Mouse (Mus musculus): ENCODE measurements around the gene Muc13. TPM values are rescaled to one million over a fixed set of nuclear protein-coding genes. Genes with fewer than 3 reads are reported as not detected.

The Muc13 gene
- not detected for polyA plus RNA-seq (2014; fragmentation: Illumina TruSeq; extraction: RNeasy Lipid Tissue Mini Kit (QIAGEN cat#74804); ENCODE audit: low read depth, low replicate concordance)

DNA sequence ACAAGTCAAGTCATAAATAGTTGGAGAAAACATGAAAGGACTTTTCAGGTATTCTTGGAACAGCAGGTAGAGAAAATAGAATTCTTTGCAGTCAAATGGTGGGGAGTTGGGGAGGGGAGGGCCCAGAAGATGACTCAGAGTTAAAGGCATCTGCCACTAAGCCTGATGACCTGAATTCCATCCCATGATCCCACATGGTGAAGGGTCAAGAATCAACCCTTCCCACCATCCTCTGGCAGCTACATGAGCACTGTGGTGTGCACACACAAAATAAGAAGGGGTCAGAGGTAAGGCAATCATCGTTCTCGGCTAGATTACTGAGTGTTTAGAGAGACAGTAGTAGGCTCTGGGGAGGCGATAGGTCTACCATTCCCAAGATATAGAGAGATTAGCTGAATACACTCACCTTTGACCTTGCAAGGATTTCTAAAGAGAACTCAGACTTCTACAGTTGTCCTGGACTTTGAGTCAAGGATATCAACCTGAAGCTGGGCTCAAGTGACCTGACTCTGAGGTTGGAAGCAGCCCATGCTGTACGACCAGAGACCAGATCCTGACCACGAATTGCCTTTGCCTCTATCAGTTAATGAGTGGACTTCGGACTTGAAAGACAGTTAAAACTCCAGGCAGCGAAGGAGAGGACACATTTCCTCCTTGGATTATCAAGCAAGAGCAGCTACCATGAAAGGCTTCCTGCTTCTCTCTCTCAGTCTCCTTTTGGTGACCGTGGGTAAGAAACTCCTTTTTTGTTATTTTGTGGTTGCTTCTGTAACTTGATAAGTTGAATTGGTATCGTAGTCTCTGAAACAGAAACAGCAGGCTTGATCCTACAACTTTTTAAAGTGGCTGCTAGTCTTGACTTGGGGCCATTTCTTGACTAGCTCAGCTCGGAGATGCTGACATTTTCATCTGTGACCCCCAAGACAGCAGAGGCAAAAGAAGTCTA lies at the start of gene Muc13:
TSS of gene Muc13 (plus strand) at position 192 of the 946 bp plus-strand sequence.

DNA sequence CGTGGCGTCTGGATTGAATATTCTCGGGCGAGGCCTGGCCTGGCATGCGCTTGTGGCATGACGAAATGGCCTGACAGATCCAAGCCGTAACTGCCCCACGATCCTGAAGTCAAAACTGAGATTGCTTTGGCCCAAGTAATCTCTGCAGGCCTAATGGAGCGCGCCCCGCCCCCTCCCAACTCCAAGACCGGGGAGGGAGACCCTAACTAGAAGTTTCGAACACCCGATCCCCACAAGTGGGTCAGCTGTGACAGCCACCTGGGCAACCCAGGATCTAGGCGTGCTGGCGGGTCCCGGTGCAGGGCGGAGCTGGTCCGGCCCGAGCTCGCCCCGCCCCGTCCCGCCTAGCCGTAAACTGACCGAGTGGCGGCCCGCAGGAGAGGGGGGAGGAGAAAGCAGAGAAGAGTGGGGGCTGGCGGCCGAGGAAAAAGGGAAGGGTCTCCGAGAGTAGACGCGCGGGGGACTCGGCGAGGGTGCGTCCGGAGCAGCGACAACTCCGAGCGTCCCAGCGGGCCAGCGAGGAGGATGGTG lies 35.5 kb downstream of the Muc13 start, which contains the start of gene Itgb5:
TSS of gene Itgb5 (plus strand) at position 365 of the 531 bp plus-strand sequence.

Other genes with a start within 250 kb of the Muc13 start
- gene Heg1, start 109.7 kb upstream of the Muc13 start, polyA plus RNA-seq (2014; fragmentation: Illumina TruSeq; extraction: RNeasy Lipid Tissue Mini Kit (QIAGEN cat#74804); ENCODE audit: low read depth, low replicate concordance) = 40.7 TPM
- 65.6 TPM for gene Itgb5, start 35.6 kb downstream of the Muc13 start, polyA plus RNA-seq (2014; fragmentation: Illumina TruSeq; extraction: RNeasy Lipid Tissue Mini Kit (QIAGEN cat#74804); ENCODE audit: low read depth, low replicate concordance)
- 5.5 TPM for gene Umps, start 173.0 kb downstream of the Muc13 start, polyA plus RNA-seq (2014; fragmentation: Illumina TruSeq; extraction: RNeasy Lipid Tissue Mini Kit (QIAGEN cat#74804); ENCODE audit: low read depth, low replicate concordance)

Data from adipose tissue, adult 10 weeks (tissue).